Mouse (Mus musculus): ENCODE results near the gene Tex37.

DNA sequence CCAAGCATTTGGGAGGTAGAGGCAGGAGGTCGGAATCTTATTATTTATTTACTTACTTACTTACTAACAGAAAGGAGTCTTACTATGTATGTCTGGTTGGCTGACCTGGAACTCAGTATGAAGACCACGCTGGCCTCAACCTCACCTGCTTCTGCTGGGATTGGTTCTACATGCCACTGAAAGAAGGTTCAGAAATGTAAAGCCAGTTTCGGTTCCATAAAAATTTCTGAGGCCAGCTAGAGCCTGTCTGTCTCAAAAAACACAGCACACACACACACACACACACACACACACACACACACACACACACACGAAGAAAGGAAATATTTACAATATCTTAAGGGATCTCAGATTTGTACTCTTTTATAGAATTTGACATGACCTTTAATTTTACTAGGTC, 8.4 kb downstream of the Tex37 start:
- TF ChIP-seq POLR2A (IDR thresholded peaks at IDR 0.05; ENCODE audit: low read depth, low read length) (no peak), CTCF (IDR thresholded peaks at IDR 0.05; ENCODE audit: extremely low read depth, insufficient read length, insufficient replicate concordance, low read depth, low read length) (no peak)
